Mouse (Mus musculus) large intestine, adult 2 months (tissue): ENCODE results near the gene Dqx1. TPM values are rescaled to one million over a fixed set of nuclear protein-coding genes. Genes with fewer than 3 reads are reported as not detected.

ENCODE experiments used
- DNase-seq: peaks from one replicate; pipeline ENCODE4 v3.0.0-alpha.2; 2012; ENCODE audit warnings: low read depth, low spot score
- WGBS: fragments of 180-500 bp; shearing (Covaris S2); methylation state at CpG from one replicate; pipeline ENCODE4 v1.1.7; 2018; 5-methylcytosine and 5-hydroxymethylcytosine counted together
- polyA plus RNA-seq: library from polyadenylated mRNA; depleted of rRNA; stranded (reverse); fragments of >200 nt; gene quantifications from 2 replicates; pipeline ENCODE4 v1.2.3, GENCODE M21; 2012

The Dqx1 gene
- polyA plus RNA-seq, 1 experiment = 35.3 TPM

DNA sequence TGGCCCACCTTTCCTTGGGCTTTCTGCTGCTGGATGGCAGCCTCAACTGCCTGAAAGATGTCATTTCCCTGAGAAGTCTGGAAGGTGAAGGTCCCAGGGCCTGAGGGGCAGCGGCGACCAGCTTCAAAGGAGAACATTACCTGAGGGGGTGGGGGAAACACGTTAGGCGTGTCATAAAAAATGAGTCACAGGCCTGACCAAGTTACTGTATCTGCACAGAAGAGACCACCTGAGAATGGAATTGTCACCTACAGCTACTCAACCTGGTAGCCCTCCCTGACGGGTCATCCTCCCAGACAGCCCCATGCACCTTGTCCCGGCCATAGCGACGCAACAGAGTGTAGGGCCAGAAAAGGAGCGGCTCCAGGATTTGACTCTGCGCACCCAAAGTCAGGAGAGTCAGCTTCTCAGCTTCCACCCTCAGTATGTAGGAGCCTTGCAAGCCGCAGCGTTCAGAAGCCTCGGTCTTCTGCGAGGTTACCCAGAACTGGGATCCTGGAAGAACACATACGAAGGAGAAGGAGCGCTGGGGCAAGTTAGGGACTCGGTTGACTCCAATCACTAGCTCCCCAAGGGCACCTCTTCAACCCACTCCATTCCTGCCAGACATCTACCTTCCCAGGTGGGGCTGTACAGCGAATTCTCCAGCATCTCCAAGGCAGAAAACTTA, 25.6 kb upstream of the Dqx1 start:
- WGBS = 80% methylated on average over 18 of the region's 18 CpGs
- DNase-seq = no peak

DNA sequence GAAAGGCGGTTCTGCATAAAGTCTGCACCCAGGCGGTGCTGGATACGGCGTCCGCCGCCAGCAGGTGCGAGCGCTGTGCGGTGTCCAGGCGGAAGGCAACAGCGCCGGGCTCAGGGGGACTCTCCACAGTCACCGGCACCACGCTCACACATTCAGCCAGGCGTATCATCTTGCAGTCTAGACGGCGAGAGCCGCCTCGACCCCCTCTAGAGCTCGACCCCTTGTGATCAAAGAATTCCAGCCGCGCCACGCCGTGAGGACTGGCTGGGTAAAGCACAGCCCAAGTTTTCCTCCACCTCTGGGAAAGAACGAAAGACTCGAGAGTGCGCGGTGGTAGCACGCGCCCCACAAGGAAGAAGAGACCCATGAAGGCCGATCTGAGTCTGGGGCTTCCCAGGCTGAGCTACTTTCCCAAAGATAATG, 24.9 kb upstream of the Dqx1 start:
- under 1% methylated on average over 31 of the region's 31 CpGs for WGBS
- no peak for DNase-seq

- WGBS = 2% methylated on average over 51 of the region's 51 CpGs
- DNase-seq = no peak
Measured at GRCm38 (mm10) chr6:83033249-83034185, 24.1 kb upstream of the Dqx1 start, which contains the start of the genes Dok1 and Loxl3. TSS of gene Dok1 (minus strand) at chr6:83033471. TSS of gene Loxl3 (plus strand) at chr6:83034173.

GRCm38 (mm10) chr6:83034463-83035055, 23.1 kb upstream of the Dqx1 start:
- 75% methylated on average over 5 of the region's 5 CpGs for WGBS
- DNase-seq = no peak

GRCm38 (mm10) chr6:83037188-83037587, 20.5 kb upstream of the Dqx1 start:
- WGBS = 88% methylated on average over 8 of the region's 8 CpGs
- no peak for DNase-seq

GRCm38 (mm10) chr6:83038496-83039012, 19.1 kb upstream of the Dqx1 start:
- 13% methylated on average over 24 of the region's 24 CpGs for WGBS
- peak; percentile 94 for DNase-seq

GRCm38 (mm10) chr6:83040601-83041000, 17.0 kb upstream of the Dqx1 start:
- DNase-seq = no peak
- WGBS = 88% methylated on average over 5 of the region's 5 CpGs

DNA sequence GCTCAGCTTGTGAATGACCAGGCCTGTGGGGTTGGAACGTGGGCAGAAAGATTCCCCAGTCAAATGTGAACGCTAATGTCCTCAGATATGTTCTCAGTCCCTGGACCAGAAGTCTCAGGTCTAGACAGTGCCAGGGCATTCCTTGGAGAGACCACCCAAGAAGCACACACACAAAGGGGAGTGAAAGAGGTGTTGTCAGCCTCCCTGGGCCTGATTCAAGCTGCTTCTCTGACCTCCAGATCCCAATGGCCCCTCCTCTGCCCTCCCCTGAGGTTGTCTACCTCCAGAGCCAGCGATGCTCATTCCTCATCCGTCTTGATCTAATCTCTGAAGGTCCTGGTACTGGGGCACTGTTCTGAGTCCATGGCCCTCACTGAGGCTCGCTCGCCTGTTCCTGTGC, 14.1 kb upstream of the Dqx1 start:
- WGBS = 71% methylated on average over 6 of the region's 6 CpGs
- no peak for DNase-seq

- DNase-seq = no peak
- WGBS = 94% methylated on average over 5 of the region's 5 CpGs
Measured at GRCm38 (mm10) chr6:83043993-83044392, 13.7 kb upstream of the Dqx1 start.

DNA sequence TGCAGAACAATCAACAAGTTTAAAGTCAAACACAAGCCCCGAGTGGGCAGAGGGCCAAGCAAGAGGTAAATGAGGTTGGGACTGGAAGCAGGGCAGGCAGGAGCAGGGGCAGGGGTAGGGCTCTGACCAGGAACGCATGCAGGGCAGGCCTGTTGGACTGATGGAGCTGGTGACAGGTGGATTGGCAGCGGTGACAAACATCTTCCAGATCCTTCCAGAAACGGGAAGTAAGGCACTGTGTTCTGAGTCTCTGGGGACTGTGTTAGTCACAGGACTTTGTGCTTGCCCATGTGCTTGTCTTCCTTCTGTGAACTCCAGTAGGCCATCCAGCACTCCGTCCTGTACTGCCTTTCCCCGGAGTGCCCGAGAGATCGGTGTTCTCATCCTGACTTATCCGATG, 12.9 kb upstream of the Dqx1 start:
- no peak for DNase-seq
- 60% methylated on average over 9 of the region's 9 CpGs for WGBS

DNA sequence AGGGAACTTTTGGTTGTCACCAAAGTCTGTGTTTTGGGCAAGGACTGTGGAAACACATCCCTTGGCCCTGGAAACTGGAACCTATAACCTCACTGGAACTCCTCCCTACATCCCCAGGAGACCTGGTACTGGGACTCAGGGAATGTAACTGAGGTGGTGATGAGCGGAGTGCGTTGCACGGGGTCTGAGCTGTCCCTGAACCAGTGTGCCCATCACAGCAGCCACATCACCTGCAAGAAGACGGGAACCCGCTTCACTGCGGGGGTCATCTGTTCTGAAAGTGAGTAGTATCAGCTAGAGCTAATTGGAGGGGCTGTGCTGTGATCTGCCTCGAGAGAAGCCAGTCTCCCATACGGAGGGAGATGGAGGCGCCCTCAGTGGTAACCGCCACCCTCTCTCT, 8.3 kb upstream of the Dqx1 start:
- DNase-seq = no peak
- 76% methylated on average over 10 of the region's 10 CpGs for WGBS

DNA sequence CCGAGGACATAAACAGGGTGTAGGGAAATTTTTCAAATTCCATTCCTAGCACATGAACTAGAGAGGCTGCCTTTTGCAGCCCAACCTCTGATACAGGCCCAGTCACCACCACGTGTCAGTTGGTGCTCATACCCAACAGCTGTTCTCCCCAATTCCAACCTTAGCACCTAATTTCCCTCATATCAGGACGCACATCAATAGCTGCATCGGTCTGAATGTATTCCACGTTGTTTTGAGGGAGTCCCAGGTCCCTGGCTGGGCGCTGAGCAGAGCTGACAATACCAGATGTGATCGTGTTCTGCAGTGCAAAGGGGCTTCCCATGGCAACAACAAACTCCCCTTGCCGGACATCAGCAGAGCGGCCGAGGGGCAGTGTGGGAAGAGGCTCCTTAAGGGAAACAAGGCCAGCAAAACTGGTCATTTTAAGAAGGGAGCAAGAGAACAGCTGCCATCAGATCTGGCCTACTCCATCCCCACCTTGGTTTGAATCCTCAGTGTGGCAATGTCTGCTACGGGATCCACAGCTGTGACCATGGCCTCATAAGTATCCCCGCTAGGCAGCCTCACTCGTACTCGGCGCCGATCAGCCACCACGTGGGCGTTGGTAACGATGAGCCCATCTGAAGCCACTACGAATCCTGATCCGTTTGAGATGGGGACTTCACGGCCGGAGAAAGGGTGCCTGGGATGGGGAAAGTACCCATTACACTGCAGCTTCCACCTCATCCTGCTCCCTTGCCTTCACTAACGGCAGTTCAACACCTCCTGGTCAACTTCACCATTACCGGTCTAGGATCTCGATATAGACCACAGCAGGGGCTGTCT, 4.3 kb upstream of the Dqx1 start:
- no peak for DNase-seq
- 10% methylated on average over 26 of the region's 26 CpGs for whole genome bisulfite sequencing

GRCm38 (mm10) chr6:83054074-83054851, 3.4 kb upstream of the Dqx1 start, which contains the start of gene Aup1:
TSS of gene Aup1 (plus strand) at chr6:83054521.
- under 1% methylated on average over 64 of the region's 64 CpGs for WGBS
- DNase-seq = peak; percentile 90

DNA sequence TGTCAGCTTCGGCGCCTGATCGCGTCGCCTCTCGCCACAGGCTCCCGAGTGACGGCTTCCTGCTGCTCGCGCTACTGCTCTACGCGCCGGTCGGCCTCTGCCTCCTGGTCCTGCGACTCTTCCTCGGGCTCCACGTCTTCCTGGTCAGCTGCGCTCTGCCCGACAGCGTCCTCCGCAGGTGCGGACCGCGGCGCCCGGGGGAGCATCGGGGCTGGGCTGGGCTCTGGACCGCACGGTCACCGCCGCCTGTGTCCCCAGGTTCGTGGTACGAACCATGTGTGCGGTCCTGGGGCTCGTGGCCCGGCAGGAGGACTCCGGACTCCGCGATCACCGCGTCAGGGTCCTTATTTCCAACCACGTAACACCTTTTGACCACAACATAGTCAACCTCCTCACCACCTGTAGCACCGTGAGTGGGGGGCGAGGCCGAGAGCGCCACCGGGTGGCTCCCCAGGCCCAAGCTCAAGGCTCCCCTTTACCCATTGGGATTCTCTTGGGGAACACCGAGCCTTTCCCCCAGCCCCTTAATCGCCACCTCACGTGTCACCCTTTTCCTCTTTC, 2.7 kb upstream of the Dqx1 start, which contains the start of gene Htra2:
Gene Htra2, minus strand, starts transcription at position 403 of the 561 bp plus-strand sequence.
- no peak for DNase-seq
- WGBS = under 1% methylated on average over 50 of the region's 50 CpGs

DNA sequence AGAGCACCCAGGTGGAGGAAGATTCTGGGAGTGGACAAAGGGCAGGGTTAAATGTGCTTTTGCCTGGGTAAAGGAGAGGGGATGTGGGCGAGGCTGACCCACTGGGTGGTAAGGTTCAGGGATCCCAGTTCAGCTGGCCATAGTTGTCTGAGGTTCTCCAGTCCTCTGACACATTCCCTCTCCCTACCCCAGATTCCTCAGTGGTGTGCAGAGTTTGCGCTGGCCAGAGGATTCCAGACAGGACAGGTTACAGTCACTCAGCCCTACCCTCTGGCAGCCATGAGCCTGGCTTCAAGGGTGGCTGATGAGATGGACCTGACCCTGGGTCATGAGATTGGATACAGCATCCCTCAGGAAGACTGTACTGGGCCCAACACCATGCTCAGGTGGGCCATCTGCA, 1.1 kb downstream of the Dqx1 start:
- 84% methylated on average over 2 of the region's 2 CpGs for WGBS
- DNase-seq = no peak

GRCm38 (mm10) chr6:83065995-83066394, 8.4 kb downstream of the Dqx1 start:
- 67% methylated on average over 8 of the region's 8 CpGs for WGBS
- DNase-seq = no peak

GRCm38 (mm10) chr6:83066441-83066840, 8.8 kb downstream of the Dqx1 start:
- 64% methylated on average over 6 of the region's 6 CpGs for WGBS
- no peak for DNase-seq

DNA sequence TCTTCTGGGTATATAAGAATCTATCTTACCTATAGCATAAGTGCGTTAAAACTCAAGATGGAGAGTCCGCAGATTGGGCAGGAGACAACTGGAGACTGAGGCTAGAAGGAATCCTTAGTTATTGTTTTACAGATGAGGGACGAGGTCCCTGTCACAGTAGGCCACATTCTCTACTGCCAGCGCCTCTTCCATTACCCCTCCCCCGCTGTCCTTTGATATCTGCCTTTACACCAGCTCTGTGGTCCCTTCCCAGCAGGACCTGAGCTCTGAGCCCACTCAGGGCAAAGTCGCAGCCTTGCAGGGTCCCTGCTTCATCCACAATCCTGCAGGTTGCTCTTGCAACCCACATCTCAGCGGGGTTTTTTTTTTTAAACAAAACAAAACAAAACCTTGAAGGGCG, 10.6 kb downstream of the Dqx1 start:
- DNase-seq = no peak
- WGBS = 30% methylated on average over 8 of the region's 8 CpGs
